Mouse (Mus musculus): ENCODE results near the gene Enox1. TPM values are rescaled to one million over a fixed set of nuclear protein-coding genes. Genes with fewer than 3 reads are reported as not detected.

The Enox1 gene
- polyA plus RNA-seq, 1 experiment from 2014 or later, result 0.40 TPM

DNA sequence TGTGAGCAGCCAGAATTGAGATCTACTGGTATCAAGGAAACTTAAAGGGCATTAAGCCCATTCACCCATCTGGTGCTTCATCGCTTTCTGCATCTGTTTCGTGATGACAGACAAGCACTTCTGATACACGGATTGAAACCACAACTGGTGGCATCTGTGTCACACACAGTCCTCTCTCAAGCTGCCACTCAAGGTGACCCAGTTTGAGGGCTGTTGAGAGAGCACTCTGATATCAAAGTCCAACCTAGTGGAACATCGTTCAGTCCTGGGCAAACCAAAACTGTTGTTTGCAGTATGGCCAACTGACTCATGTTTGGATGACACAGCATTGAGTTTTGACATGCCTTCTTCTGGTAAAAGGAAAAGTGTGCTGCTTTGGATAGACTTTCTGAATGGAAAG lies 308.2 kb downstream of the Enox1 start:
- no peak overlapping the region for H3K9ac ChIP-seq
- no peaks in the 10 kb centered on the region for H3K4me1 ChIP-seq (replicated peaks)
- DNase-seq (no peak), ATAC-seq (ENCODE audit: low read depth) (no peak)
- H3K9me3 ChIP-seq (replicated peaks), result no peaks in the 10 kb centered on the region
- H3K4me3 ChIP-seq (replicated peaks), result no peak overlapping the region
- no peaks in the 10 kb centered on the region for H3K27me3 ChIP-seq
- 50% methylated on average over 4 of the region's 4 CpGs for WGBS (ENCODE audit: insufficient replicate concordance)
- no peak overlapping the region for H3K27ac ChIP-seq
- no peaks in the 10 kb centered on the region for H3K36me3 ChIP-seq
- no peak overlapping the region for H3K4me2 ChIP-seq

DNA sequence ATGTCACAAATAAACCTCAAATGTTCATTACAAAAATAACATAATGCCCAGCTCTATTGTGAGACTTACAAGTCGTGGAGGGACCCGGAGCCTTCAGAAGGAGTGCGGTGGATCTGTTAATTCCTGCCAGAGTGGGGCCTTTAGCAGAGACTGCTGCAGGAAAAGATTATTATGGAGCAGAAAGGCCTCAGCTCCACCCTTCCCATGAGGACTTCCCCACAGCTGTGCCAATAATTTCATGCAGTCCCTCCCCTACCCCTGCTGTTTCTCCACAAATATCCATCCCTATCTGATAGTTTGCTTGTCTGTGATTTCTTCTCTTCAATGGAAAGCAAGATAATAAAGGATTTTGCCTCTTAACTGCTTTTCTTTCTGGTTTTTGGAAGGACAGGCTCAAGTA lies 314.0 kb downstream of the Enox1 start:
- Histone ChIP-seq H3K4me3 (replicated peaks) (no peak overlapping the region), H3K4me1 (replicated peaks) (no peaks in the 10 kb centered on the region), H3K36me3 (no peaks in the 10 kb centered on the region), H3K27ac (no peak overlapping the region), H3K4me2 (no peak overlapping the region), H3K9me3 (replicated peaks) (no peaks in the 10 kb centered on the region), H3K27me3 (no peaks in the 10 kb centered on the region), H3K9ac (no peak overlapping the region)
- ATAC-seq (ENCODE audit: low read depth), result no peak
- DNase-seq, result no peak
- 74% methylated on average over 3 of the region's 3 CpGs for WGBS (ENCODE audit: insufficient replicate concordance)

DNA sequence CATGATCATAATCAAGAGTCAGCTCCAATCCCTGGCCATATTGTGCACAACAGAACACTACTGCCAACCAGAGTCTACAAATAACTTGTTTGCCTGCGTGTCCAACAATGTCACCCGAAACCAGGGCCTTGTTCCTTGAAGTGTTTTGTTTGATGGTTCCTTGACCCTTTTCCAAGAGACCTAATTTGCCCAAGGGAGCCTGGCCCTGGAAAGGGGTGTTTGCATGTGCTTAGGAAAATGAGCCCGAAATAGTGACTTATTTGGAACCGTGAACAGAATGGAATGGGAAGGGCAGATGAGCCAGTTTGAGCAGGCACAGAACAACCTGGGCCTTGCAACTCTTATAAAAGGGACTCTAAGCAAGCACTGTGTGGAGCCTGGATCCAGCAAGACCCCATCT lies 316.9 kb downstream of the Enox1 start:
- WGBS (ENCODE audit: insufficient replicate concordance), result 79% methylated on average over 4 of the region's 4 CpGs
- no peak overlapping the region for H3K27ac ChIP-seq
- H3K9me3 ChIP-seq (replicated peaks), result no peaks in the 10 kb centered on the region
- no peak overlapping the region for H3K4me3 ChIP-seq (replicated peaks)
- no peaks in the 10 kb centered on the region for H3K27me3 ChIP-seq
- no peak for DNase-seq
- ATAC-seq (ENCODE audit: low read depth), result no peak
- H3K4me1 ChIP-seq (replicated peaks), result no peaks in the 10 kb centered on the region
- no peak overlapping the region for H3K9ac ChIP-seq
- no peak overlapping the region for H3K4me2 ChIP-seq
- no peaks in the 10 kb centered on the region for H3K36me3 ChIP-seq

GRCm38 (mm10) chr14:77474026-77474425 lies 317.5 kb downstream of the Enox1 start:
- WGBS (ENCODE audit: insufficient replicate concordance), result 62% methylated on average over 5 of the region's 5 CpGs
- ATAC-seq (ENCODE audit: low read depth), result no peak
- H3K4me2 ChIP-seq, result no peak overlapping the region
- H3K9me3 ChIP-seq (replicated peaks), result no peaks in the 10 kb centered on the region
- H3K4me3 ChIP-seq (replicated peaks), result no peak overlapping the region
- H3K4me1 ChIP-seq (replicated peaks), result no peaks in the 10 kb centered on the region
- H3K27ac ChIP-seq, result no peak overlapping the region
- H3K9ac ChIP-seq, result no peak overlapping the region
- H3K36me3 ChIP-seq, result no peaks in the 10 kb centered on the region
- DNase-seq, result no peak
- no peaks in the 10 kb centered on the region for H3K27me3 ChIP-seq

DNA sequence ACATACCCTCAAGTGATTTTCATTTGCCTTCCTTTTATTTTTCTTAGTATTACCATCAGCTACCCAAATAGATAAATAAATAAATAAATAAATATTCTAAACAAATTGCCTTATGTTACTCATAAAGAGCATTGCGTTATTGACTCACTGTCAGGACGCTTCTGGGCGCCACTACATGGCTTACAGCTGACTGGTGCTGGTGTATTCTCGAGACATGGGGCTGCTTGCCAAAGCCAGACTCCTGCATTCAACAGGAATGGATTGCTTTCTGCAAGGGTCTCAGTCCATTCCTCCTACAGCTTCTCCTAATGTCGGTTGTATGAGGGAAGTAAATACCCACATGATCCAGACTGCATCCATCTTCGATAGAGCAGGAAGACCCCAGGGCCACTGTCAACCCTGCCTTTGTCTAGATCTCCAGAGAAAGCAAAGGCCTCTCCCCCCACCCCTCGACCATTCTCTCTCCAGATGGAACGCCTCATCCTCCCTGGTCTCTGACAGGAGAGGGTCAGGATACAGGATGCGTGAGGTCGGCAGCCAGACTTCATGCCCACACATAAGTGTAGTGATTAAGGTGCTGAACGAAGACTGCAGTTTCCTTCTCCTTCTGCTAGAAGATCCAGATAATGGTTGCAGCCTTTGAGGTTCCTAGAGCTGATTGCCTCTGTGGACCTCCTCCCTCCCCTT lies 318.7 kb downstream of the Enox1 start:
- Histone ChIP-seq H3K4me1 (replicated peaks) (no peaks in the 10 kb centered on the region), H3K9ac (no peak overlapping the region), H3K9me3 (replicated peaks) (no peaks in the 10 kb centered on the region), H3K36me3 (no peaks in the 10 kb centered on the region), H3K27ac (no peak overlapping the region), H3K4me3 (replicated peaks) (no peak overlapping the region), H3K4me2 (no peak overlapping the region), H3K27me3 (no peaks in the 10 kb centered on the region)
- ATAC-seq (ENCODE audit: low read depth) (no peak), DNase-seq (no peak)
- 57% methylated on average over 11 of the region's 11 CpGs for WGBS (ENCODE audit: insufficient replicate concordance)

DNA sequence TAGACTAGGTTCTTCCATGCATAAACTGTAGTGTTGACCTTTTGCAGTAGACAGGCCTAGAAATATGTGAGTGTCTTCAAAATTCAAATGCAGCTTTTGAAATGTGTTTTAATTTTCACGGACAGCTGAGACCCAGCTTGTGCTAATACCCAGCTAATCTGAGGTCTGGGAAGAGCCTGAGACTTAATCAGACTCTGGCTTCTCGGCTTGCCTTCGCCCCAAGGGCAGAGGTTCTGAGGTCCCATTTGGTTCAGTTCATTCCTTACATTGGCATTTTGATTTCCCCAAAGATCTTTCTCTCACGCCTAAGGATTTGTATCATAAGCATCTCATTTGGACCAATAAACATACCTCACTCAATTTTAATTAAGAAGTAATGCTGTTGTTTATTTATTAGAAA lies 321.1 kb downstream of the Enox1 start:
- no peaks in the 10 kb centered on the region for H3K36me3 ChIP-seq
- H3K4me2 ChIP-seq, result no peak overlapping the region
- 63% methylated on average over 4 of the region's 4 CpGs for WGBS (ENCODE audit: insufficient replicate concordance)
- no peak for ATAC-seq (ENCODE audit: low read depth)
- H3K9ac ChIP-seq, result no peak overlapping the region
- no peaks in the 10 kb centered on the region for H3K9me3 ChIP-seq (replicated peaks)
- DNase-seq, result no peak
- no peak overlapping the region for H3K4me3 ChIP-seq (replicated peaks)
- H3K27me3 ChIP-seq, result no peaks in the 10 kb centered on the region
- H3K27ac ChIP-seq, result no peak overlapping the region
- H3K4me1 ChIP-seq (replicated peaks), result no peaks in the 10 kb centered on the region

GRCm38 (mm10) chr14:77478210-77478609 lies 321.6 kb downstream of the Enox1 start:
- ATAC-seq (ENCODE audit: low read depth), result no peak
- Histone ChIP-seq H3K4me3 (replicated peaks) (no peak overlapping the region), H3K9me3 (replicated peaks) (no peaks in the 10 kb centered on the region), H3K36me3 (no peaks in the 10 kb centered on the region), H3K9ac (no peak overlapping the region), H3K27me3 (no peaks in the 10 kb centered on the region), H3K27ac (no peak overlapping the region), H3K4me2 (no peak overlapping the region), H3K4me1 (replicated peaks) (no peaks in the 10 kb centered on the region)
- DNase-seq, result no peak
- WGBS (ENCODE audit: insufficient replicate concordance), result 66% methylated on average over 7 of the region's 7 CpGs

DNA sequence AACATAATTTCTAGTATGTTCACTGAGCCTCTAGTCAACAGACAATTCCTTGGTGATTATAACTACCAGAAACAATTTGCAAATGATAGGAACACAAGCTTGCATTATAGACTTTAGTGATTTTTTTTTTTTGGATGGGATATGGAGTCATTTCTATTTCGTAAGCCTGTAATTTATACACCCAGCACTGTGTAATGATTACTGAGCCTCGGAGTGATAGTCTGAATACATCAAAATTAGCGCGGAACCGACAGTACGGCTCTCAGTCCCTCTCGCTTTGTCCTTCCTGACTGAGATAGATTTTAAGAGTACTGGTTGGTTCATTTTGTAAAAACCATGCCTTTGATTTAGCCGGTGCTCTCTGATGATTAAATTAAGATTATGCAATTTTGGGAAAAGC lies 322.1 kb downstream of the Enox1 start:
- DNase-seq, result no peak
- Histone ChIP-seq H3K9ac (no peak overlapping the region), H3K9me3 (replicated peaks) (no peaks in the 10 kb centered on the region), H3K4me1 (replicated peaks) (no peaks in the 10 kb centered on the region), H3K36me3 (no peaks in the 10 kb centered on the region), H3K4me2 (no peak overlapping the region), H3K27ac (no peak overlapping the region), H3K4me3 (replicated peaks) (no peak overlapping the region), H3K27me3 (no peaks in the 10 kb centered on the region)
- 83% methylated on average over 8 of the region's 8 CpGs for WGBS (ENCODE audit: insufficient replicate concordance)
- no peak for ATAC-seq (ENCODE audit: low read depth)

- Histone ChIP-seq H3K36me3 (no peaks in the 10 kb centered on the region), H3K9me3 (replicated peaks) (no peaks in the 10 kb centered on the region), H3K4me3 (replicated peaks) (no peak overlapping the region), H3K9ac (no peak overlapping the region), H3K27me3 (no peaks in the 10 kb centered on the region), H3K4me1 (replicated peaks) (no peaks in the 10 kb centered on the region), H3K27ac (no peak overlapping the region), H3K4me2 (no peak overlapping the region)
- WGBS (ENCODE audit: insufficient replicate concordance), result 16% methylated on average over 15 of the region's 15 CpGs
- ATAC-seq (ENCODE audit: low read depth) (peak; percentile 53; the same call in 1 of the 2 replicates), DNase-seq (no peak)
Observed at GRCm38 (mm10) chr14:77483076-77483475, 326.5 kb downstream of the Enox1 start.

- Histone ChIP-seq H3K9me3 (replicated peaks) (no peaks in the 10 kb centered on the region), H3K4me1 (replicated peaks) (no peaks in the 10 kb centered on the region), H3K4me3 (replicated peaks) (no peak overlapping the region), H3K27ac (no peak overlapping the region), H3K4me2 (no peak overlapping the region), H3K9ac (no peak overlapping the region), H3K27me3 (no peaks in the 10 kb centered on the region), H3K36me3 (no peaks in the 10 kb centered on the region)
- DNase-seq (no peak), ATAC-seq (ENCODE audit: low read depth) (no peak)
- 73% methylated on average over 8 of the region's 8 CpGs for WGBS (ENCODE audit: insufficient replicate concordance)
Observed at GRCm38 (mm10) chr14:77484951-77485447, 328.4 kb downstream of the Enox1 start.

DNA sequence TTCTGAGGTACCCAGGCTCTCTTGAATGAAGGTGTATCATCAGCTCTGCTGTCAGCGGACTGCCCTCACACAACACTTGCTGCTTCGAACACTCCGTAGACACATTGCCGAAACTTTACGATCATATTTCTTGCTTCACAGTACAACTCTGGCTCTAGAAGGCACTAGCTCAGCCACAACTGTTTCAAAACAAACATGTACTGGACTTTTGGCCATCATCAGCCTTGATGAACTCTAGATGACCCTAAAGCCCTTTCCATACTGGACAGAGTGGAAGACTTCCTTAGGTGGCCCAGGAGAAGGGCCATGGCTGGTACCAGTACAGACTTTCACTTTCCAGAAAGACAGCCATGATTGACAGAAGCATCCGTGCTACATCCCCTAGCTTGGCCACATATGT lies 334.1 kb downstream of the Enox1 start:
- no peak overlapping the region for H3K27ac ChIP-seq
- 68% methylated on average over 6 of the region's 6 CpGs for WGBS (ENCODE audit: insufficient replicate concordance)
- no peaks in the 10 kb centered on the region for H3K4me1 ChIP-seq (replicated peaks)
- H3K4me2 ChIP-seq, result no peak overlapping the region
- no peaks in the 10 kb centered on the region for H3K36me3 ChIP-seq
- H3K4me3 ChIP-seq (replicated peaks), result no peak overlapping the region
- H3K9ac ChIP-seq, result no peak overlapping the region
- no peaks in the 10 kb centered on the region for H3K9me3 ChIP-seq (replicated peaks)
- no peaks in the 10 kb centered on the region for H3K27me3 ChIP-seq
- DNase-seq (no peak), ATAC-seq (ENCODE audit: low read depth) (no peak)

- no peaks in the 10 kb centered on the region for H3K9me3 ChIP-seq (replicated peaks)
- H3K4me2 ChIP-seq, result no peak overlapping the region
- 47% methylated on average over 2 of the region's 2 CpGs for whole genome bisulfite sequencing (ENCODE audit: insufficient replicate concordance)
- no peaks in the 10 kb centered on the region for H3K4me1 ChIP-seq (replicated peaks)
- no peaks in the 10 kb centered on the region for H3K36me3 ChIP-seq
- DNase-seq (no peak), ATAC-seq (ENCODE audit: low read depth) (no peak)
- no peak overlapping the region for H3K4me3 ChIP-seq (replicated peaks)
- no peaks in the 10 kb centered on the region for H3K27me3 ChIP-seq
- no peak overlapping the region for H3K27ac ChIP-seq
- no peak overlapping the region for H3K9ac ChIP-seq
Observed at GRCm38 (mm10) chr14:77491731-77492130, 335.2 kb downstream of the Enox1 start.
